11 mouse cellular contexts compared by ENCODE assay signal in the genomic region with DNA sequence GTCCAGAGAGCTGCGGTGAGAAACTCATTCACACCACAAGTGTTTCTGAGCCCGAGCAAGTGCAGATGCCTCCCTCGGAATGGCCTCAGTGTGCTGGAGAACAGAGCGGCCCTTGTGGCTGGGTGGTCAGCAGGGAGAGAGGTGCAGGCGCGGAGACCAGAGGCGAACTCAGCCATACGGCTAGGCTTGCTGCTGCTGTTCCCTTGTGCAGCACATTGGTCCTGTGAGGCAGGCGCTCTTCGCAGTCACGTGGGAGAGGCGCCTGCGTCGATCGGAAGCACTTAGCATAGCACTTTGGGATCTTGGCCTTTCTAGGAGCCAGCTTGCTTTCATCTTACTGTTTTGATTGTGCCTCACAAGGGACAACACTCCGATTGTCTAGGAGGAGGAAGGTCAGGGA. TPM values are rescaled to one million over a fixed set of nuclear protein-coding genes. Genes with fewer than 3 reads are reported as not detected.
A peak's percentile ranks its signal among the peaks of the same experiment; 100 is the strongest.
DNase-seq lines count a peak whose midpoint lies in the region; TF ChIP-seq lines count a peak whose summit lies in the region.
"Had no signal": no experiment of that assay in that cellular context is flagged by ENCODE, and none has a peak within 500 bp of the region (broad histone marks: within the 10 kb centered on the region; RNA-seq: fewer than 3 reads in every experiment).

No protein-coding gene starts in this region.

- H3K4me3 ChIP-seq in heart, embryonic 10.5 days: peak overlapping the region; percentile 28; the same call in 1 of the 2 replicates
- H3K4me3 ChIP-seq in E14TG2a.4 (replicated peaks; ENCODE audit: low read length): peak overlapping the region; percentile 58
- no peak overlapping the region for H3K4me3 ChIP-seq in forebrain, embryonic 10.5 days
- no peak overlapping the region for H3K4me3 ChIP-seq in limb, embryonic 10.5 days
- H3K4me3 ChIP-seq: megakaryocyte, embryonic 14.5 days had no signal

- peaks cover 16% of the 10 kb centered on the region for H3K4me1 ChIP-seq in heart, embryonic 10.5 days
- H3K4me1 ChIP-seq in E14TG2a.4 (replicated peaks; ENCODE audit: low read depth, low read length): peaks cover 69% of the 10 kb centered on the region
- peaks cover 44% of the 10 kb centered on the region for H3K4me1 ChIP-seq in forebrain, embryonic 10.5 days
- H3K4me1 ChIP-seq in limb, embryonic 10.5 days: peaks cover 38% of the 10 kb centered on the region

- TF ChIP-seq CTCF in E14TG2a.4 (conservative IDR thresholded peaks at IDR 0.05; ENCODE audit: low read length): no peak

- peak overlapping the region; percentile 52; the same call in 1 of the 2 replicates for H3K27ac ChIP-seq in heart, embryonic 10.5 days
- H3K27ac ChIP-seq in forebrain, embryonic 10.5 days: 0 out of 2 replicates have a peak overlapping the region, but pooled peaks have one; percentile 51
- H3K27ac ChIP-seq in limb, embryonic 10.5 days: peak overlapping the region; percentile 51; the same call in 1 of the 2 replicates

- no peaks in the 10 kb centered on the region; the same call in 1 of the 2 replicates for H3K27me3 ChIP-seq in heart, embryonic 10.5 days (ENCODE audit: insufficient read depth, poor library complexity, severe bottlenecking)
- no peaks in the 10 kb centered on the region for H3K27me3 ChIP-seq in E14TG2a.4 (ENCODE audit: insufficient read depth, low read length)
- peaks cover 22% of the 10 kb centered on the region for H3K27me3 ChIP-seq in forebrain, embryonic 10.5 days (ENCODE audit: poor library complexity, severe bottlenecking)
- H3K27me3 ChIP-seq in limb, embryonic 10.5 days (ENCODE audit: low read depth, poor library complexity, severe bottlenecking): no peaks in the 10 kb centered on the region; the same call in 1 of the 2 replicates
- H3K27me3 ChIP-seq: CH12.LX had no signal

- no peak for DNase-seq in heart, embryonic 10.5 days (ENCODE audit: low spot score)
- DNase-seq in heart, adult 8-10 months (ENCODE audit: low spot score): no peak
- DNase-seq in forebrain, embryonic 10.5 days (ENCODE audit: extremely low spot score, low spot score): no peak
- DNase-seq in limb, embryonic 10.5 days (ENCODE audit: low spot score): peak; percentile 47
- no peak for DNase-seq in testis, postnatal 10 days (ENCODE audit: low spot score)
- no peak for DNase-seq in frontal cortex, adult 2 months (ENCODE audit: extremely low spot score in 1 of 2, low spot score in 1 of 2)
- no peak for DNase-seq in urinary bladder, adult 18-20 months (ENCODE audit: low spot score in 2 of 2)
- DNase-seq: thymus, adult 2 months had no signal

- H3K36me3 ChIP-seq in heart, embryonic 10.5 days: no peaks in the 10 kb centered on the region
- no peaks in the 10 kb centered on the region for H3K36me3 ChIP-seq in E14TG2a.4 (ENCODE audit: insufficient read depth, low read length)
- H3K36me3 ChIP-seq in forebrain, embryonic 10.5 days (replicated peaks): no peaks in the 10 kb centered on the region
- no peaks in the 10 kb centered on the region for H3K36me3 ChIP-seq in limb, embryonic 10.5 days

- no peaks in the 10 kb centered on the region for H3K9me3 ChIP-seq in heart, embryonic 10.5 days
- H3K9me3 ChIP-seq in E14TG2a.4 (ENCODE audit: low read length): no peaks in the 10 kb centered on the region
- H3K9me3 ChIP-seq in forebrain, embryonic 10.5 days: no peaks in the 10 kb centered on the region
- H3K9me3 ChIP-seq in limb, embryonic 10.5 days (replicated peaks): no peaks in the 10 kb centered on the region
- H3K9me3 ChIP-seq: megakaryocyte, embryonic 14.5 days had no signal

- 29% methylated on average over 16 of the region's 16 CpGs for WGBS in heart, embryonic 10.5 days
- 48% methylated on average over 16 of the region's 16 CpGs for WGBS in forebrain, embryonic 10.5 days
- 33% methylated on average over 16 of the region's 16 CpGs for WGBS in limb, embryonic 10.5 days

RNA-seq across cellular contexts. Expression of gene Zfp281, which starts 45.7 kb away (rescaled TPM):
- polyA plus RNA-seq in heart, embryonic 10.5 days (2016; fragmentation: Nextera tagmentation; extraction: Ambion mirVana): 15.6 and 22.5 TPM in 2 replicates
- 10 to 100 TPM in 2 of 4 experiments, 1 to 10 TPM in 2; 9.4 to 11.1 (median 10.1) TPM for total RNA-seq in heart, adult 8-10 months (2022)
- 24.7 and 27.8 TPM in 2 replicates for polyA plus RNA-seq in forebrain, embryonic 10.5 days (2016; fragmentation: Nextera tagmentation; extraction: Ambion mirVana)
- 31.2 and 32.4 TPM in 2 replicates for polyA plus RNA-seq in limb, embryonic 10.5 days (2016; fragmentation: Nextera tagmentation; extraction: Ambion mirVana)
- polyA plus RNA-seq in frontal cortex, adult 2 months (2012; rRNA removed): 17.0 TPM in 2 replicates

Comparison
In these comparisons a context has a peak if more than half of its experiments do, and no peak if none do; other contexts are left out.
1. H3K4me3 ChIP-seq: peak in heart, embryonic 10.5 days (single experiment) and E14TG2a.4 (single experiment); none in forebrain, embryonic 10.5 days (single experiment) and limb, embryonic 10.5 days (single experiment).
2. Peak in every context shown above with its lines, with median percentiles within 50 percentile points of each other: H3K27ac ChIP-seq.